Mouse (Mus musculus) neutrophil, adult 5-6 weeks (primary cell): Measurements from ENCODE around the gene Gli1. TPM values are rescaled to one million over a fixed set of nuclear protein-coding genes. Genes with fewer than 3 reads are reported as not detected.

Experiments used
- ATAC-seq: fragments of 151-379, 151-347 bp; 2 replicates; pipeline ENCODE4 v1.8.0; 2017; ENCODE audit warnings: mild to moderate bottlenecking, moderate TSS enrichment; ENCODE audit not compliant: insufficient number of reproducible peaks, poor library complexity, low FRiP score, severe bottlenecking; ENCODE audit errors: extremely low read depth
- total RNA-seq: library from RNA; stranded (forward); fragments of 200-1000 nt; gene quantifications from 2 replicates; pipeline ENCODE4 v1.2.3, GENCODE M21; 2017

Gli1 gene
- not detected in 2 replicates for total RNA-seq

DNA sequence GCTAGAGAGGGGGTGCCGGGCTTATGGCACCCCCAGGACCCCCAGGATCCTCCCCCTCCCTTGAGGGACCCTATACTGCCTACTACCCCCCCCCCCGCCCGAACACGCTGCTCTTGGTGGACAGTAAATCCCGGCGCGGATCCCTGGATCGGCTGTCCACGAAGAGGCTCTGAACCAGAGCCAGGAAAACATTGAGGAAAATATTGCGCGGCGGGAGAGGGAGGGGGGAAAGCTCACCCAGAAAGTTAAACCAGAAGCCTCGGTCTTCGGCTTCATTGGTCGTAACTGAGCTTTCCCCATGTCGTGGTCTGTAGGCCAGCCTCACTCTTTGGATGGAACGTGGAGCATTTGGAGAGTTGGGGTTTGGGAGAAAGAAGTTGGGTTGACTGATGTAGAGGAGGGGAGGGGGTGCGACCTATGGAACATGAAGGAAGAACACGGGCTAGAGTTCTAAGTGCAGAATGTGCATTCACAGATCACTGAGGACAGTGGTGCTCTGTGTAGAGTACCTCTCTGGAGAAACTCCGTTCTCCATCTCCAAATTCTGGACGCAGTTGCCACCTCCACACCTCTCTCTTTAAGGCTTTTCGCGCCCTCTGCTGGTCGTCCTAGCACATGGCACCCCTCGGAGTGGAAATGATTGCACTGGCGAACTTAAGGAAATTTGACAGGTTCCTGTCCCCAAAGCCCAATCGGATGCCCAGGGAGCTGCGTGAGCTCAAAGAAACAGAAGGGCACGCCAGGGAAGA is at the start of gene Gli1:
TSS of gene Gli1 (minus strand) at position 84 of the 749 bp plus-strand sequence.
- ATAC-seq = peak; percentile 71

GRCm38 (mm10) chr10:127381743-127382134 is 40.0 kb upstream of the Gli1 start:
- no peak for ATAC-seq

- peak; percentile 14; the same call in 1 of the 2 replicates for ATAC-seq
These were observed 39.3 kb upstream of the Gli1 start for GRCm38 (mm10) chr10:127380767-127381742.

DNA sequence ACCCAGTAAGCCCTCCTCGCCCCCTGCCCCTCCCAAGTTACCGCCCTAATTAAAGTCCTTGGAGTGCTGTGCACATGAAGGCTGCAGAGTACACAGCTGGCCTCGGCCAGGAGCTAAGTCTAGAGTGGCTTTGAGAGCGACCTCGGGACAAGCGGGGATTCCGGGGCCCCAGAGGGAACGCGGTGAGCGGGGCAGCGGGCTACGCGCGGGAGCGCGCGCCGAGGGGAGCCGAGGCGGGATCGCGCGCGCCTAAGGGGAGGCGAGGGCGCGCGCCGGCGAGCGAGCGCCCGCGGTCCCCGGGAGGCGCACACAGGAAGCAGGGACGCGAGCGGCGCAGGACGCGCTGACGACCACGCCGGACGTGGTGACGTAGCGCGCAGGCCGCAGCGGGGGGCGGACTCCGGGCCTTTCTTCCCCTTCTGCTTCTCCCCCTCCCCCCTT is 38.5 kb upstream of the Gli1 start, which contains the start of gene R3hdm2:
TSS of gene R3hdm2 (plus strand) at position 77 of the 441 bp plus-strand sequence.
- ATAC-seq = peak; percentile 94

- ATAC-seq = no peak
These were observed 37.9 kb upstream of the Gli1 start for GRCm38 (mm10) chr10:127379654-127380053.

DNA sequence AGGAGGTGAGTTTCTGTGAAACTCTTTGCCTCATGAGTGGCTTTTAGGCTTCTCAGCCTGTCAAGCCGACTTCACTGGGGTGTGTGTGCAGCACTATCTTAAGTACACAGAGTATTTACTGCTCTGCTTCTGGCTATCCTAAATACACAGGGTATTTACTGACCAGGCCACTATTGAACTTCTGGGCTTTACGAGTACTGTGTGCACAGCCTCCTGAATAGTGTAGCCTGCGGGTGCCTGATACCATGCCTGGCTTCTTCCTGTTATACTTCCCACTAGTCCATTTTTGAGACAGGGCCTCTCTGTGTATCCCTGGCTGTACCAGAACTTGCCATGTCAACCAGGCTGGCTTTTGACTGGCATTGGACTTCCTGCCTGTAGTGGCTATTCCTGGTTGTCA is 35.9 kb upstream of the Gli1 start:
- ATAC-seq = no peak

DNA sequence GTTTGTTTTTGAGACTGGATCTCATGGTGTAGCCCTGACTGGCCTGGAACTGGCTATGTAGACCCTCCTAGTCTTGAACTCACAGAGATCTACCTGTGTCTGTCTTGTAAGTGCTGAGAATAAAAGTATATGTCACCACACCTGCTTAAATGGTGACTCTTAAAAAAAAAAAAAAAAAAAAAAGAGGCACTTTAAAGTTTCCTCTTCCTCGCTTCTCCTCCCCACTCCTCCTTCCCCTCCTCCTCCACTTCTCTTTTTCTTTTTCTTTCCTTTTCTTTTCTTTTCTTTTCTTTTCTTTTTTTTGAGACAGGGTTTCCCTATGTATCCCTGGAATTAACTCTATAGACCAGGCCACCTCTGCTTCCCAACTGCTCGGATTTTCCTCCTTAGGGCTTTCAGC is 29.2 kb upstream of the Gli1 start:
- ATAC-seq = no peak

- ATAC-seq = no peak
These were observed 28.4 kb upstream of the Gli1 start, which contains the start of gene Inhbc for GRCm38 (mm10) chr10:127369834-127370820. Gene Inhbc, minus strand, starts transcription at chr10:127370431.

- no peak for ATAC-seq
These were observed 26.5 kb upstream of the Gli1 start for GRCm38 (mm10) chr10:127368273-127368672.

- ATAC-seq = no peak
These were observed 25.3 kb upstream of the Gli1 start for GRCm38 (mm10) chr10:127367116-127367515.

DNA sequence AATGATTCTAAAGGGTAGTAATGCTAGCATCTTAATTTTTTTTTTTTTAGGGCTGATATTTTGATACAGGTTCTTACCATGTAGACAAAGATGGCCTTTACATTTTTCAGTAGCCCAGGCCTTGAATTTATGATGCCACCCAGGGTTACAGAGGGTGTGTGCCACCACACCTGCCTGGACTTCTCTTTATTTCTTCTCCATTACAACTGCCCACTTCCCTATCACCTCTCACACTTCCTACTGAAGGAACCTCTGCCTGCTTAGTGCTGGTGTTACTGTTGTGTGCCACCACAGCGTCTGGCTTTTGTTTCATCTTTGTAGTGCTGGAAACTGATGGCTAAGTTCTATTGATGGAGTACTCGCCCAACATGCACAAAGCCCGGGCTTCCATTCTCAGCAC is 18.9 kb upstream of the Gli1 start:
- no peak for ATAC-seq

GRCm38 (mm10) chr10:127355336-127355735 is 13.6 kb upstream of the Gli1 start:
- ATAC-seq = no peak

GRCm38 (mm10) chr10:127353909-127354895 is 12.4 kb upstream of the Gli1 start, which contains the start of gene Inhbe:
Gene Inhbe, minus strand, starts transcription at chr10:127354411.
- no peak for ATAC-seq

- no peak for ATAC-seq
These were observed 11.0 kb upstream of the Gli1 start for GRCm38 (mm10) chr10:127352766-127353165.

- no peak for ATAC-seq
These were observed 10.4 kb upstream of the Gli1 start for GRCm38 (mm10) chr10:127352187-127352586.

- no peak for ATAC-seq
These were observed 9.9 kb upstream of the Gli1 start for GRCm38 (mm10) chr10:127351719-127352118.

GRCm38 (mm10) chr10:127351285-127351595 is 9.5 kb upstream of the Gli1 start:
- no peak for ATAC-seq
